Mouse (Mus musculus): Measurements from ENCODE around the gene Tmem115. TPM values are rescaled to one million over a fixed set of nuclear protein-coding genes. Genes with fewer than 3 reads are reported as not detected.

The Tmem115 gene
- polyA plus RNA-seq, 1 experiment = 43.4 TPM

DNA sequence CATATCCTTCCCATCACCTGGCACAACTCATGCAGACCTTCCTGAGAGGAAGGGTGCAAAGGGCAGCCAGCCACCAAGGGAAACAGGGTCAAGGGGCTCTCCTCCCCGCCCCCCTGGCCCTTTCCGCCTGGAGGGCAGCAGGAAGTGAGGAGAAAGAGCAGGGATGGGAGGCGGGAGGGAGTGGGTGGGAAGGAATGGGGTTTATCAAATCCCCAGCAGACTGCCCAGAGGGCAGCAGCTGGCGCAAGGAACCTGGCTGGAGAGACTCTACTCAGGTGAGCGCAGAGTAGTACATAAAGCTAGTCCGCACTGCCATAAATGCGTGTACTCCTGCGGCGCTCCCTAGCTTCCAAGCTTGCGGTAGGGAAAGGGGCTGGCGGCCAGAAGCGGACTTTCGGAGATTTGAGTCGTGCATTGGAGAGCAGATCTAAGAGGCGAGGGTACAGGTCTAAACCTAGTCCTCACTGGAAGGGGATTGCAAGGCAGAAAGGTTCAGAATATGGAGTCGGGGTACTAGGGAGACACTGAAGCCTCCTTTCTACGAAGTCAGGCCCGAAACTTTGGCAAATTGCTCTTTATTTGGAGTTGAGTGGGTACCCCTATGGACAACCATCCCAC lies 34.1 kb downstream of the Tmem115 start, which contains the start of gene Hyal2:
TSS of gene Hyal2 (plus strand) at position 244 of the 618 bp plus-strand sequence.
- Histone ChIP-seq H3K36me3 (ENCODE audit: control insufficient read depth, insufficient read depth) (no peaks in the 10 kb centered on the region), H3K4me2 (ENCODE audit: low read depth) (peak within 1 kb of the TSS; percentile 98), H3K79me2 (ENCODE audit: control insufficient read depth, insufficient read depth) (peaks cover 20% of the 10 kb centered on the region), H3ac (ENCODE audit: control insufficient read depth, insufficient read length) (peak within 1 kb of the TSS; percentile 69), H3K27me3 (ENCODE audit: control insufficient read depth, insufficient read depth, insufficient read length) (no peaks in the 10 kb centered on the region), H3K4me3 (peak within 1 kb of the TSS; percentile 81)
- TF ChIP-seq REST (IDR thresholded peaks at IDR 0.05; ENCODE audit: insufficient read depth, insufficient read length) = no peak
- TF ChIP-seq USF1 (IDR thresholded peaks at IDR 0.05; ENCODE audit: low read depth) = no peak
- no peak for TF ChIP-seq TCF12 (IDR thresholded peaks at IDR 0.05; ENCODE audit: insufficient read depth, poor library complexity, severe bottlenecking)

DNA sequence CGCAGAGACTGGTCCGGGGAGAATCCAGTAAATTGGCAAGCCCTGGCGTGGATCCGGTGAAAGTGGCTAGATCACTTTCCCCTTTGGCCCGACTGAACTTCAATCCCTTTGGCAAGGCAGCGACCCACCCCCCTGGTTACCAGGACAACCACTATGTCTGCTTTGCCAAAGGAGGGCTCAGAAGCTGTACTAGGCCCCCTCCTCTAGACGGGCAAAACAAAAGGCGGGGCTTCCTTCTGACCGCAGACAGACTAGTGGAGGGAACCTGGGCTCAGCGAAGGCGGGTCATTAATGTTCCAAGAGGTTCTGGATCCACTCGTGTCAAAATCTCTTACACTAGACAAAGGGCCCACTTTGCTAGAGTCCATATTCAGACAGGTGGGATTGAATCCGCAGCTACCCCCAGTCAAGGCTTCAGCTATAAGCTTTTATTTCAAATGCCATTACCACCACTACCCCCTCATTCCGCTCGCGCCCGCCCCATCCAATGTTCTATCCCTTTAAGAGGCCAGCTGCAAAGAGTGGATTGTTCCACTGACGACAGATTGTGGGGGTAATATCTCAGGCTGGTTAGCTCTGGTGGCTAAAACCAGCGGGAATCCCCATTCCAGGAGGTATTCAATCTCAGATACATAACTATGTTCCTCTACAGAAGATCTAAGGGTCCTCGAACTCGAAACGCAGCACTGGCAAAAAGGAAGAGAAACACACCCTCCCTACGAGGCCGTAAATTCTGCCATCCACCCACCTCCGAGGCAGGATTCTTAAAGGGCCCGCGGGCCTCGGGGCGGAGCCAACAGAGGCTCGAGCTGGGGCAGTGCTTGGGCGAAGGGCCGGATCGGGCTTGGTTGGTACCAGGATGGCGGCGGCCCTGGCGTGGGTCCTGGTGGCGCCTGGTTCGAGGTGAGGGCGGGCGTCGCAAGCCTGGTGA lies 34.9 kb downstream of the Tmem115 start:
- peaks cover 18% of the 10 kb centered on the region for H3K79me2 ChIP-seq (ENCODE audit: control insufficient read depth, insufficient read depth)
- H3K4me3 ChIP-seq = peak overlapping the region; percentile 81
- H3K27me3 ChIP-seq (ENCODE audit: control insufficient read depth, insufficient read depth, insufficient read length) = no peaks in the 10 kb centered on the region
- H3K4me2 ChIP-seq (ENCODE audit: low read depth) = peak overlapping the region; percentile 98
- TF ChIP-seq POLR2AphosphoS2 (IDR thresholded peaks at IDR 0.05; ENCODE audit: insufficient read length, low read depth) (peak; percentile 68), MAX (IDR thresholded peaks at IDR 0.05; ENCODE audit: low read depth) (no peak), TCF3 (IDR thresholded peaks at IDR 0.05; ENCODE audit: insufficient read length, low read depth) (no peak), MYOD1 (IDR thresholded peaks at IDR 0.05; ENCODE audit: control insufficient read depth in 1 of 3, insufficient read length in 2 of 3, low read depth in 2 of 3) (no peak), POLR2A (IDR thresholded peaks at IDR 0.05; ENCODE audit: insufficient read length, low read depth) (peak; percentile 73)
- H3K36me3 ChIP-seq (ENCODE audit: control insufficient read depth, insufficient read depth) = no peaks in the 10 kb centered on the region
- H3ac ChIP-seq (ENCODE audit: control insufficient read depth, insufficient read length) = peak overlapping the region; percentile 69

DNA sequence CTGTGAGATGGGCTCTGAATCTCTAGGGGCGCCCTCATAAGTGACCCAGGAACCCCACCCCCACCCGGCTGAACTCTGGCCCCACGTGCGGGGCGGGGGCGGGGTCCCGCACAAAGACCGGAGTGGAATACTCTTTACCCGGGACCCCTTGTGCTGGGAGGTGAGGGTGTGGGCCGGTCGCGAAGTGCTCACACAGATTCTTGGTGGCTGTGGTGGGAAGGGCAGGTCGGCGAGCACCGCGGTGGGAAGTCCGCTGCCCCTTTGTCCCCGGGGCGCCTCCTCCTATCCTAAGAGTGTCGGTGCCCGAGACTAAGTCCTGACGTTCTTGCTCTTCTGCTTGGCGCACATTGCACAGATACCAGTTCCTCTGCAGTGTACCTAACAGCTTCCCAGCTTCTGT lies 35.5 kb downstream of the Tmem115 start:
- TF ChIP-seq POLR2AphosphoS2 (IDR thresholded peaks at IDR 0.05; ENCODE audit: insufficient read length, low read depth) (no peak), TCF3 (IDR thresholded peaks at IDR 0.05; ENCODE audit: insufficient read length, low read depth) (no peak), USF1 (IDR thresholded peaks at IDR 0.05; ENCODE audit: low read depth) (peak; percentile 28)
- no peaks in the 10 kb centered on the region for H3K36me3 ChIP-seq (ENCODE audit: control insufficient read depth, insufficient read depth)

DNA sequence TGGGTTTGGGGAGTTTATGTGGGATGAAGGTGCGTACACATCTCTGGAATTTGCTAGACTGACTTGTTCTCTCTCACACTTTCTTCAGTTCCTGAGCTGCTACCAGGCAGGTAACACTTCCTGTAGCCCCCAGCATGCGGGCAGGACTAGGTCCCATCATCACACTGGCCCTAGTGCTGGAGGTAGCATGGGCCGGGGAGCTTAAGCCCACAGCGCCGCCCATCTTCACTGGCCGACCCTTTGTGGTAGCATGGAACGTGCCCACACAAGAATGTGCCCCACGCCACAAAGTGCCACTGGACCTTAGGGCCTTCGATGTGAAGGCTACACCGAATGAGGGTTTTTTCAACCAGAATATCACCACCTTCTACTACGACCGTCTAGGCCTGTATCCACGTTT lies 36.3 kb downstream of the Tmem115 start:
- no peaks in the 10 kb centered on the region for H3K27me3 ChIP-seq (ENCODE audit: control insufficient read depth, insufficient read depth, insufficient read length)
- H3ac ChIP-seq (ENCODE audit: control insufficient read depth, insufficient read length) = peak overlapping the region; percentile 69
- H3K4me2 ChIP-seq (ENCODE audit: low read depth) = peak overlapping the region; percentile 98
- peaks cover 11% of the 10 kb centered on the region for H3K79me2 ChIP-seq (ENCODE audit: control insufficient read depth, insufficient read depth)
- peak overlapping the region; percentile 81 for H3K4me3 ChIP-seq
- TF ChIP-seq TCF12 (IDR thresholded peaks at IDR 0.05; ENCODE audit: insufficient read depth, poor library complexity, severe bottlenecking) = no peak
- no peak for TF ChIP-seq MYOG (IDR thresholded peaks at IDR 0.05; ENCODE audit: control insufficient read depth in 1 of 3, insufficient read depth in 1 of 3, insufficient read length in 2 of 3, low read depth in 2 of 3)
- TF ChIP-seq MAX (IDR thresholded peaks at IDR 0.05; ENCODE audit: low read depth) = no peak
- no peak for TF ChIP-seq REST (IDR thresholded peaks at IDR 0.05; ENCODE audit: insufficient read depth, insufficient read length)
- no peak for TF ChIP-seq POLR2AphosphoS2 (IDR thresholded peaks at IDR 0.05; ENCODE audit: insufficient read length, low read depth)
- TF ChIP-seq USF1 (IDR thresholded peaks at IDR 0.05; ENCODE audit: low read depth) = no peak
- TF ChIP-seq TCF3 (IDR thresholded peaks at IDR 0.05; ENCODE audit: insufficient read length, low read depth) = no peak
- TF ChIP-seq MYOD1 (IDR thresholded peaks at IDR 0.05; ENCODE audit: control insufficient read depth in 1 of 3, insufficient read length in 2 of 3, low read depth in 2 of 3) = no peak
- TF ChIP-seq CEBPB (IDR thresholded peaks at IDR 0.05; ENCODE audit: insufficient read depth, poor library complexity, severe bottlenecking) = no peak
- no peak for TF ChIP-seq E2F4 (IDR thresholded peaks at IDR 0.05; ENCODE audit: insufficient read depth)
- no peak for TF ChIP-seq SRF (IDR thresholded peaks at IDR 0.05; ENCODE audit: control insufficient read depth, insufficient read length, low read depth)
- no peak for TF ChIP-seq POLR2A (IDR thresholded peaks at IDR 0.05; ENCODE audit: insufficient read length, low read depth)
- no peaks in the 10 kb centered on the region for H3K36me3 ChIP-seq (ENCODE audit: control insufficient read depth, insufficient read depth)

More for the DNA sequence above, 35.5 kb downstream of the Tmem115 start:
- Histone ChIP-seq H3ac (ENCODE audit: control insufficient read depth, insufficient read length) (peak overlapping the region; percentile 69), H3K79me2 (ENCODE audit: control insufficient read depth, insufficient read depth) (peaks cover 11% of the 10 kb centered on the region), H3K4me2 (ENCODE audit: low read depth) (peak overlapping the region; percentile 98), H3K27me3 (ENCODE audit: control insufficient read depth, insufficient read depth, insufficient read length) (no peaks in the 10 kb centered on the region), H3K4me3 (peak overlapping the region; percentile 81)

DNA sequence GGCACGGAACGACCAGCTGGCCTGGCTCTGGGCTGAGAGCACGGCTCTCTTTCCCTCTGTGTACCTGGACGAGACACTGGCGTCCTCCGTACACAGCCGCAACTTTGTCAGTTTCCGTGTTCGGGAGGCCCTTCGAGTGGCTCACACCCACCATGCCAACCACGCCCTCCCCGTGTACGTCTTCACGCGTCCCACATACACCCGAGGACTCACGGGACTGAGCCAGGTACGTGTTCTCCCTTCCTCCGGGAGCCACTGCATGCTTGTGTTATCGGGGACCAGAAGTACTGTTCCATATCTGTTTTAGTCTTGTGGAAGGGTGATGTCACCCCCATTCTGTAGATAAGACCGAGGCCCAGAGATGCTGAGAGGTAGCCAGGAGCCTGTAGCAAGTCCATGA lies 37.1 kb downstream of the Tmem115 start:
- Histone ChIP-seq H3K4me2 (ENCODE audit: low read depth) (no peak overlapping the region), H3K27me3 (ENCODE audit: control insufficient read depth, insufficient read depth, insufficient read length) (no peaks in the 10 kb centered on the region), H3K79me2 (ENCODE audit: control insufficient read depth, insufficient read depth) (peaks cover 11% of the 10 kb centered on the region), H3K36me3 (ENCODE audit: control insufficient read depth, insufficient read depth) (no peaks in the 10 kb centered on the region), H3K4me3 (no peak overlapping the region), H3ac (ENCODE audit: control insufficient read depth, insufficient read length) (no peak overlapping the region)
- TF ChIP-seq POLR2AphosphoS2 (IDR thresholded peaks at IDR 0.05; ENCODE audit: insufficient read length, low read depth) (no peak), TCF3 (IDR thresholded peaks at IDR 0.05; ENCODE audit: insufficient read length, low read depth) (no peak)
